Mouse (Mus musculus): ENCODE results near the gene Gfer. TPM values are rescaled to one million over a fixed set of nuclear protein-coding genes. Genes with fewer than 3 reads are reported as not detected.
A peak's percentile ranks its signal among the peaks of the same experiment; 100 is the strongest.
"Not testable (repeated sequence)": the region's sequence is repeated elsewhere in the genome, so short reads cannot be mapped to it uniquely, and the experiment has no call there.

Gfer gene
- polyA plus RNA-seq, 1 experiment from 2014 or later, result 39.9 TPM

DNA sequence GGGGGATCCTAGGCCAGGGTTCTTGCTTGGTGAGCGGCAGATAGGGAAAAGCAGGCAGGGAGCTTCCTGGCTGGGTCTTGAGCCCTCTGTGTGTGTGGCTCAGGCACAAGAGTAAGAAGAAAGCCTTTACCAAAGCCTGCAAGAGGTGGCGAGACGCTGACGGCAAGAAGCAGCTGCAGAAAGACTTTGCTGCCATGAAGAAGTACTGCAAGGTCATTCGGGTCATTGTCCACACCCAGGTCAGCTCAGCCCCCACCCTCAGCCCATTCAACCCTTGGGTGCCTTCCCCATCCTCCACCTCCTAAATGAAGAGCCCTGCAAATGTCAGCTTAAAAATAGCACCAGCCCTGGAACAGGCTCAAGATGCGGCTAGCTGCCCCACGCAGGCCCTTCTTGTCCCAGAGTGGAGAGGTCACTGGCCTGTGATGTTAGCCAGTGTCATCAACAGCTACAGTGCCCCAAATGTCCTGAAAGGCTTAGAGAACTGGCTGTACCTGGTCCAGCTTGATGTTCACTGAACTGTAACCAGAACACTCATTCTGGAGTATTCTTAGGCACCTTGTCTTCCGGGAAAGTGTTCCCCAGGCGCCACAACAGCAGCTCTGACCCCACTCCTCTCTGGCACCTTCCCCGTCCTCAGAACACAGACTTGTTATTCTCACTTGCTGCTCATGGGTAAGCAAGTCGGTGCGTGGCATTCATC lies 36.4 kb upstream of the Gfer start:
- Histone ChIP-seq H3K36me3 (no peaks in the 10 kb centered on the region), H3K4me2 (replicated peaks) (no peak overlapping the region), H3K9ac (replicated peaks) (no peak overlapping the region), H3K9me3 (no peaks in the 10 kb centered on the region), H3K4me3 (replicated peaks) (no peak overlapping the region), H3K27ac (no peak overlapping the region), H3K27me3 (peaks cover 19% of the 10 kb centered on the region; the same call in 1 of the 2 replicates), H3K4me1 (replicated peaks) (peaks cover 14% of the 10 kb centered on the region)
- no peak for ATAC-seq
- WGBS, result 80% methylated on average over 12 of the region's 12 CpGs

GRCm38 (mm10) chr17:24730787-24731186 lies 34.8 kb upstream of the Gfer start:
- H3K36me3 ChIP-seq, result no peaks in the 10 kb centered on the region
- H3K9ac ChIP-seq (replicated peaks), result no peak overlapping the region
- H3K4me3 ChIP-seq (replicated peaks), result no peak overlapping the region
- H3K4me1 ChIP-seq (replicated peaks), result peaks cover 2% of the 10 kb centered on the region; the same call in 1 of the 2 replicates
- H3K9me3 ChIP-seq, result no peaks in the 10 kb centered on the region
- 82% methylated on average over 14 of the region's 14 CpGs for WGBS
- peaks cover 19% of the 10 kb centered on the region; the same call in 1 of the 2 replicates for H3K27me3 ChIP-seq
- H3K27ac ChIP-seq, result no peak overlapping the region
- H3K4me2 ChIP-seq (replicated peaks), result no peak overlapping the region
- no peak for ATAC-seq

DNA sequence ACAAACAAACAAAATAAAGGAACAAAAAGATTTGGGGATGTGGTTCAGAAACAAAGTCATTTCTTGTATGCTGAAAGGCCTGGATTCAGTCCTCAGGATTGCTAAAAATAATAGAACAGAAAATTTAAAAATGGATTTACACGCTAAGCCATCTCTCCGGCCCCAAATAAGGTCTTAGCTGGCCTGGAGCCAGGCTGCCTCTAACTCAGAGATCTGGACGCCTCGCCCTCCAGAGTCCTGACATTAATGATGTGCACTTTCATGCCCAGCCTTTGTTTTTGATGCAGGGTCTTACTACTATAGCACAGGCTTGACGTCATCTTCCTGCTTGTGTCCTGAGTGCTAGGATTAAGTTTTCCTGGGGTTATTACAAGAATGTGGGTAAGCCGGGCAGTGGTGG lies 33.1 kb upstream of the Gfer start:
- ATAC-seq, result no peak
- Histone ChIP-seq H3K27ac (no peak overlapping the region), H3K9ac (replicated peaks) (no peak overlapping the region), H3K9me3 (no peaks in the 10 kb centered on the region), H3K27me3 (peaks cover 19% of the 10 kb centered on the region; the same call in 1 of the 2 replicates), H3K4me2 (replicated peaks) (no peak overlapping the region), H3K4me3 (replicated peaks) (no peak overlapping the region), H3K4me1 (replicated peaks) (no peaks in the 10 kb centered on the region), H3K36me3 (no peaks in the 10 kb centered on the region)
- 86% methylated on average over 6 of the region's 6 CpGs for WGBS

DNA sequence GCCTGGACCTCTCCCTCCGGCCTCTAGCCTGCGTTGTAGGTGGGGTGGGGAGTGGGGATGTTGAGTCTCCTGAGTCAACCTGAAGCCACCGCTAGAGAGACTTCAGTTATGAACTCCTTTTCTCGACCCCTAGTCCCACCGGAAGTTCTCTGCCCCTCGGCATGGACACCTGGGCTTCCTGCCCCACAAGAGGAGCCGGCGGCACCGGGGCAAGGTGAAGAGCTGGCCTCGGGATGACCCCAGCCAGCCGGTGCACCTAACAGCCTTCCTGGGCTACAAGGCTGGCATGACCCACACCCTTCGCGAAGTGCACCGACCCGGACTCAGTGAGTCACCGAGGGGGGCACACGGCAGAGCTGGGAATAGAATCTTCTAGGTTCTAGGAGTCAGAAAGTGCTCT lies 32.2 kb upstream of the Gfer start:
- WGBS, result 72% methylated on average over 17 of the region's 17 CpGs
- Histone ChIP-seq H3K27me3 (0 out of 2 replicates have a peak, but pooled peaks cover 11% of the 10 kb centered on the region), H3K9ac (replicated peaks) (no peak overlapping the region), H3K9me3 (no peaks in the 10 kb centered on the region), H3K27ac (no peak overlapping the region), H3K4me3 (replicated peaks) (no peak overlapping the region), H3K36me3 (no peaks in the 10 kb centered on the region), H3K4me2 (replicated peaks) (no peak overlapping the region), H3K4me1 (replicated peaks) (peaks cover 7% of the 10 kb centered on the region)
- no peak for ATAC-seq

- no peak within 1 kb of the TSS for H3K4me2 ChIP-seq (replicated peaks)
- H3K27me3 ChIP-seq, result 0 out of 2 replicates have a peak, but pooled peaks cover 11% of the 10 kb centered on the region
- peaks cover 13% of the 10 kb centered on the region for H3K4me1 ChIP-seq (replicated peaks)
- H3K27ac ChIP-seq, result no peak within 1 kb of the TSS
- H3K4me3 ChIP-seq (replicated peaks), result no peak within 1 kb of the TSS
- WGBS, result 86% methylated on average over 2 of the region's 2 CpGs
- ATAC-seq, result no peak
- H3K9me3 ChIP-seq, result no peaks in the 10 kb centered on the region
- no peak within 1 kb of the TSS for H3K9ac ChIP-seq (replicated peaks)
- H3K36me3 ChIP-seq, result peaks cover under 1% of the 10 kb centered on the region
Measured at GRCm38 (mm10) chr17:24727618-24728017, 31.7 kb upstream of the Gfer start, which contains the start of gene Rpl3l. Rpl3l (plus strand) TSS chr17:24727820.

DNA sequence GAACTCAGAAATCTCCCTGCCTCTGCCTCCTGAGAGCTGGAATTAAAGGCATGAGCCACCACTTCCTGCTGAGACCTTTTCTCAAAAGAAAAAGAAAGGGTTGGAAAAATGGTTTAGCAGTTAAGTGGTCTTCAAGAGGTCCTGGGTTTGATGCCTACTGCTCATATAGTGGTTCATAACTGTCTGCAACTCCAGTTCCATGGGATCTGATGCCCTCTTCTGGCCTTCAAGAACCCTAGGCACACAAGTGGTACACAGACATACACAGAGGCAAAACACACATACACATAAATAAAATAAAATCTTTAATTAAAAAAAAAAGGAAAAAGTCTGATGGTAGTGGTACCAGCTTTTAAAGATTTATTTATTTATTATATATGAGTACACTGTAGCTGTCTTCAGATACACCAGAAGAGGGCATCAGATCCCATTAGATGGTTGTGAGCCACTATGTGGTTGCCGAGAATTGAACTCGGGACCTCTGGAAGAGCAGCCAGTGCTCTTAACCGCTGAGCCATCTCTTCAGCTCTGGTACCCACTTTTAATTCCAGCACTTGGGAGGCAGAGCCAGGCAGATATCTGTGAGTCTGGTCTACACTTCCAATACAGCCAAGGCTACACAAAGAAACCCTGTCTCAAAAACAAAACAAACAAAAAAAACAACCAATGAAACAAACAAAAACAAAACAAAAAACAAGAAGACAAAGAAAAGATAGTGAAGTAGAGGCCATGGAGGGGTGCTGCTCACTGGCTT lies 29.9 kb upstream of the Gfer start:
- H3K27me3 ChIP-seq, result 0 out of 2 replicates have a peak, but pooled peaks cover 11% of the 10 kb centered on the region
- H3K9me3 ChIP-seq, result no peaks in the 10 kb centered on the region
- H3K4me2 ChIP-seq (replicated peaks), result no peak overlapping the region
- no peak for ATAC-seq
- no peak overlapping the region for H3K4me3 ChIP-seq (replicated peaks)
- H3K4me1 ChIP-seq (replicated peaks), result peaks cover 29% of the 10 kb centered on the region
- no peak overlapping the region for H3K27ac ChIP-seq
- WGBS, result 81% methylated on average over 3 of the region's 3 CpGs
- no peak overlapping the region for H3K9ac ChIP-seq (replicated peaks)
- peaks cover 16% of the 10 kb centered on the region for H3K36me3 ChIP-seq

- Histone ChIP-seq H3K4me1 (replicated peaks) (peaks cover 34% of the 10 kb centered on the region), H3K9ac (replicated peaks) (peak within 1 kb of the TSS; percentile 94), H3K4me2 (replicated peaks) (peak within 1 kb of the TSS; percentile 94), H3K36me3 (peaks cover 16% of the 10 kb centered on the region), H3K4me3 (replicated peaks) (peak within 1 kb of the TSS; percentile 78), H3K27me3 (0 out of 2 replicates have a peak, but pooled peaks cover 11% of the 10 kb centered on the region), H3K9me3 (no peaks in the 10 kb centered on the region), H3K27ac (peak within 1 kb of the TSS; percentile 82)
- peak; percentile 79 for ATAC-seq
- WGBS, result under 1% methylated on average over 30 of the region's 30 CpGs
Measured at GRCm38 (mm10) chr17:24724184-24724583, 28.2 kb upstream of the Gfer start, which contains the start of gene Ndufb10. Ndufb10 (minus strand) TSS chr17:24724478.

GRCm38 (mm10) chr17:24723881-24724180 lies 27.9 kb upstream of the Gfer start:
- Histone ChIP-seq H3K4me2 (replicated peaks) (peak overlapping the region; percentile 94), H3K4me3 (replicated peaks) (peak overlapping the region; percentile 78), H3K36me3 (peaks cover 16% of the 10 kb centered on the region), H3K9me3 (no peaks in the 10 kb centered on the region), H3K9ac (replicated peaks) (peak overlapping the region; percentile 94), H3K27me3 (0 out of 2 replicates have a peak, but pooled peaks cover 11% of the 10 kb centered on the region), H3K27ac (peak overlapping the region; percentile 82), H3K4me1 (replicated peaks) (peaks cover 37% of the 10 kb centered on the region)
- no peak; the same call in 1 of the 2 replicates for ATAC-seq
- 0% methylated on average over 15 of the region's 15 CpGs for WGBS

DNA sequence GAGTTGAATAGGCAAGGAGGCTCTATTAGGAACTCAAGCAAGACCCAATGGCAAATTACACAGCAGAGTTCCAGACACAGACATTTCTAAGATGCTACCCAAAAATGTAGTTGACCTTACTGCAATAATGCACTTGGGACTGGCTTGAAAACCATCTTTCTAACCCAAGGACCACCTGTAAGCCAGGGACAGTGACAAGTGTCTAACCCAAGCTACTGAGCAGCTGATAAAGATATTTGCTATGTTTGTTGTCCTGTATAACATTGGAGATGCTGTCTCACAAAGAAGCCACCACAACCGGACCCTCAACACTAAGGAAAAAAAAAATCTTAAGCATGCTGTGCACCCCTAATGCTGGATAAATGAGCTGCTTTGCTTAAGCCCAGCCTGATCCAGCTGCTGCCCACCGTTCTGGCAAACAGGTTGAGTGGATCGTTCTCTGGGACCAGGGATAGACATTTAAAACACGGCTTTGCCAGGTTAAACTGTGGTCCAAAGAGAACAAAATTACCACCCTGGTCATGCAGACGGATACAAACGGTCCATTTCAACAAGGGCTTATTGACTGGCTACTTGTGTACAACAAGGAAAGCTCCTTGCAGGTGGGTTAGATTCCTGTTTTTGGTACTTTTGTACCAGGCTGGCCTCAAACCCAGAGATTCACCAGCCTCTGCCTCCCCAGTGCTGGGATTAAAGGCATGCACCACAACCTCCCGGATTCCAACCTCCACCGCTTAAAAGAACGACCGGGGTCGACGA lies 27.3 kb upstream of the Gfer start:
- Histone ChIP-seq H3K27ac (peak overlapping the region; percentile 82), H3K9me3 (no peaks in the 10 kb centered on the region), H3K36me3 (peaks cover 18% of the 10 kb centered on the region), H3K4me3 (replicated peaks) (peak overlapping the region; percentile 78), H3K27me3 (0 out of 2 replicates have a peak, but pooled peaks cover 9% of the 10 kb centered on the region), H3K9ac (replicated peaks) (peak overlapping the region; percentile 94), H3K4me1 (replicated peaks) (peaks cover 41% of the 10 kb centered on the region), H3K4me2 (replicated peaks) (peak overlapping the region; percentile 94)
- no peak for ATAC-seq
- 4% methylated on average over 12 of the region's 12 CpGs for WGBS

DNA sequence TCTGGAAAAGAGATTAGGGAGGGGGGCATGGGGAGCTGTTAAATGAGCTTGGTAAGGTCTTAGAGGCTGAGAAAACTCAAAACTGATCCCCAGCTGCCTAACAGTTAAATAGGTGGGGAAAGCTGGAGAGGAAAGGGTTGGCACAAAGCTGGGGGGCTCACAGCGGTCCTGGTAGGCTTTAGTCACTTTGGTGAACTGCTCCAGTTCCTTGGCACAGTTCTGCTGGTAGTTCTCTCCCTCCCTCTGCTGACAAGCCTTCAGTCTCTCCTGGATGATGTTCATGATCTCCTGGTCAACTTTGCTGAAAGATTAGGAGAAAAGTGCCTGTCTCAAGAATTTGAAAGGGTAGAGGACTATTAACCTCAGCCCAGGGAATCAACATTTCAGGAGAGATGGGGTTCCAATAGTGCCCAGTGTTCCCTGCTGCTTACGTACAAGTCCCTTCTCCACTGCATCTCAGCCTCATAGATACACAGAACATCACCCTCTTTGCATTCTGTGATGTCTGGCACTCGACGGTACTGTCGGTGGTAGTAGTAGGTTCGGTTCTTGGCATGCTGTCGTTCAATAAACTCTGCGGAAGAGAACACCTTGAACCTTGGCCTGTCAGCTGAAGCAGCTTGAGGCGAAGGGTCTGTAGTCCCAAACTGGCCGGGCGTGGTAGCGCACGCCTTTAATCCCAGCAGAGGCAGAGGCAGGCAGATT lies 26.4 kb upstream of the Gfer start:
- no peak overlapping the region for H3K27ac ChIP-seq
- no peak for ATAC-seq
- 40% methylated on average over 13 of the region's 13 CpGs for WGBS
- H3K4me1 ChIP-seq (replicated peaks), result peaks cover 41% of the 10 kb centered on the region
- H3K36me3 ChIP-seq, result peaks cover 25% of the 10 kb centered on the region
- H3K27me3 ChIP-seq, result no peaks in the 10 kb centered on the region
- H3K9me3 ChIP-seq, result no peaks in the 10 kb centered on the region
- peak overlapping the region; percentile 94; the same call in 1 of the 2 replicates for H3K4me2 ChIP-seq (replicated peaks)
- H3K9ac ChIP-seq (replicated peaks), result no peak overlapping the region
- peak overlapping the region; percentile 11; the same call in 1 of the 2 replicates for H3K4me3 ChIP-seq (replicated peaks)

GRCm38 (mm10) chr17:24721383-24721955 lies 25.5 kb upstream of the Gfer start:
- H3K36me3 ChIP-seq, result peaks cover 32% of the 10 kb centered on the region
- not testable (repeated sequence) for ATAC-seq, H3K9me3 ChIP-seq, H3K27ac ChIP-seq, H3K27me3 ChIP-seq
- peak overlapping the region; percentile 82 for H3K4me2 ChIP-seq (replicated peaks)
- peak overlapping the region; percentile 64 for H3K9ac ChIP-seq (replicated peaks)
- peak overlapping the region; percentile 88 for H3K4me3 ChIP-seq (replicated peaks)
- H3K4me1 ChIP-seq (replicated peaks), result peaks cover 41% of the 10 kb centered on the region
- 80% methylated on average over 7 of the region's 7 CpGs for WGBS
